Mouse (Mus musculus) kidney, postnatal 0 days (tissue): ENCODE results near the gene Dnajc22. TPM values are rescaled to one million over a fixed set of nuclear protein-coding genes. Genes with fewer than 3 reads are reported as not detected.
A peak's percentile ranks its signal among the peaks of the same experiment; 100 is the strongest.

Source experiments
- ATAC-seq: fragments of 200-750 bp; cut with Nextera tagmentation; replicated peaks from 2 replicates; pipeline ENCODE4 v1.8.0; 2017; ENCODE audit warnings: low read depth, moderate number of reproducible peaks, moderate TSS enrichment, moderate library complexity; ENCODE audit not compliant: low FRiP score
- DNase-seq: peaks from one replicate; pipeline ENCODE4 v3.0.0-alpha.2; 2016; ENCODE audit warnings: low spot score
- H3K27ac ChIP-seq: fragments of 300-500 bp; sonication (generic); 2 replicates; pipeline ENCODE4 v1.5.1; 2014; ENCODE audit warnings: mild to moderate bottlenecking
- H3K27me3 ChIP-seq: fragments of 300-500 bp; sonication (generic); 2 replicates; pipeline ENCODE4 v1.6.1; 2014; ENCODE audit warnings: low read length, mixed read lengths; ENCODE audit not compliant: insufficient read depth
- H3K36me3 ChIP-seq: fragments of 300-500 bp; sonication (generic); 2 replicates; pipeline ENCODE4 v1.6.1; 2014; ENCODE audit warnings: low read length, mixed read lengths; ENCODE audit not compliant: insufficient read depth
- H3K4me1 ChIP-seq: fragments of 300-500 bp; sonication (generic); replicated peaks from 2 replicates; pipeline ENCODE4 v1.6.1; 2014; ENCODE audit warnings: antibody characterized with exemption, low read length, mixed read lengths; ENCODE audit not compliant: insufficient read depth
- H3K4me2 ChIP-seq: fragments of 300-500 bp; sonication (generic); 2 replicates; pipeline ENCODE4 v1.6.1; 2014; ENCODE audit warnings: mild to moderate bottlenecking, low read length, moderate library complexity, mixed read lengths
- H3K4me3 ChIP-seq: fragments of 300-500 bp; sonication (generic); replicated peaks from 2 replicates; pipeline ENCODE4 v1.5.1; 2014; ENCODE audit warnings: low read depth, low read length
- H3K9ac ChIP-seq: fragments of 300-500 bp; sonication (generic); 2 replicates; pipeline ENCODE4 v1.6.1; 2014; ENCODE audit warnings: low read depth, low read length
- H3K9me3 ChIP-seq: fragments of 300-500 bp; sonication (generic); replicated peaks from 2 replicates; pipeline ENCODE4 v1.6.1; 2016; ENCODE audit warnings: low read length, inconsistent platforms, mixed read lengths
- CTCF ChIP-seq: IDR thresholded peaks from 2 replicates; pipeline ENCODE4 v1.5.1; 2016; ENCODE audit warnings: antibody characterized with exemption, low read depth, mild to moderate bottlenecking, moderate library complexity
- WGBS: fragments of 180-500 bp; shearing (Covaris S2); extraction: QIAGEN DNeasy Blood & Tissue Kit; methylation state at CpG from one replicate; pipeline ENCODE4 v1.1.7; 2014; 5-methylcytosine and 5-hydroxymethylcytosine counted together
- polyA plus RNA-seq: library from polyadenylated mRNA; unstranded; fragments of >200 nt; fragmentation: Nextera tagmentation; extraction: Ambion mirVana; gene quantifications from 2 replicates; pipeline ENCODE4 v1.2.1, GENCODE M21; 2015

The Dnajc22 gene
- polyA plus RNA-seq, 1 experiment from 2014 or later = 8.8 TPM

- H3K9ac ChIP-seq = no peak overlapping the region
These were observed 8.4 kb upstream of the Dnajc22 start for GRCm38 (mm10) chr15:99084618-99085017.

GRCm38 (mm10) chr15:99085997-99086396 lies 7.0 kb upstream of the Dnajc22 start:
- TF ChIP-seq CTCF = no peak
- WGBS = 85% methylated on average over 4 of the region's 4 CpGs
- no peak overlapping the region for H3K4me2 ChIP-seq
- H3K4me3 ChIP-seq = no peak overlapping the region
- no peak overlapping the region for H3K27ac ChIP-seq
- H3K9ac ChIP-seq = no peak overlapping the region
- ATAC-seq (no peak), DNase-seq (no peak)
- no peaks in the 10 kb centered on the region for H3K9me3 ChIP-seq
- H3K4me1 ChIP-seq = peaks cover 4% of the 10 kb centered on the region; the same call in 1 of the 2 replicates
- H3K36me3 ChIP-seq = 0 out of 2 replicates have a peak, but pooled peaks cover 5% of the 10 kb centered on the region
- peaks cover 22% of the 10 kb centered on the region for H3K27me3 ChIP-seq

More at GRCm38 (mm10) chr15:99084618-99085017, 8.4 kb upstream of the Dnajc22 start:
- TF ChIP-seq CTCF = no peak
- H3K4me3 ChIP-seq = no peak overlapping the region
- H3K36me3 ChIP-seq = 0 out of 2 replicates have a peak, but pooled peaks cover 5% of the 10 kb centered on the region
- H3K4me1 ChIP-seq = peaks cover 4% of the 10 kb centered on the region; the same call in 1 of the 2 replicates
- no peak for DNase-seq
- H3K9me3 ChIP-seq = no peaks in the 10 kb centered on the region
- H3K27me3 ChIP-seq = peaks cover 22% of the 10 kb centered on the region
- WGBS = 26% methylated on average over 19 of the region's 19 CpGs
- no peak; the same call in 1 of the 2 replicates for ATAC-seq
- peak overlapping the region; percentile 43 for H3K4me2 ChIP-seq
- H3K27ac ChIP-seq = no peak overlapping the region

DNA sequence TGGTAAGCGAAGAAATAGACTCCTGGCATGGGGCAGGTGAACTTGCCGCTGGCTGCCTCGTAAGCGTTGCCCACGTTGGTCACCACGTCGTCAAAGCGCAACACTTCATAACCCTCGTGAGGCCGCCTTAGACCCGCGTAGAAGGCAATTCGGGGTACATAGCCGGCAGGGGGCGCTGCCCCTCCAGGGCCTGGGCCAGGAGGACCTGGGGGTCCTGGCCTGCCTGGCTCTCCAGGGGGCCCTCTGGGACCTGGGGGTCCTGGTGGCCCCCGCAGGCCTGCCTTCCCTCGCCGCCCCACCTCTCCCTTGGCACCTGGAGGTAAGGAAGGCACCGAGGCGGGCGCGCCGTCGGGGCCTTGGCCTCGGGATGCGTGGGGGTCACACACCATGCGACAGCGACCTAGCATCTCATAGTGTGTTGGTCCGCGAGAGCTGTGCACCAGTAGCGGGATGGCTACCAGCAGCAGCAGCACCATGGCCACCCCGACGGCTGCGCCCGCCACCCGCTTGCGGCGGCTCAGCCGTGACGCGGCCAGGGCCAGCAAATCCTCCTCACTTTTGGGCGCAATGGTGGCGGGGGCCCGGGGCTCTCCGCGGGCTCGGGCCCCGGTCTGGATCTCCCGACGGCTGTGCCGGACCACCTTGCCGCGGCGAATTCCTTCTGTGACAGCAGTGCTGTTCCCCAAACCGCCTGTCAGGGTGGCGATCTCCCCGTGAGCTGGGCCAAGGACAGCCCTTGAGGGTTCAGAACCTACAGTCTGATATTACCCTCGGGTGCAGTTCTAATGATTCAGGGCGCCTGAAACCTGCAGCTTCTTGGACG lies 5.5 kb upstream of the Dnajc22 start, which contains the start of gene C1ql4:
Gene C1ql4 (minus strand): TSS at position 565 of the 823 bp plus-strand sequence.
- ATAC-seq = no peak

DNA sequence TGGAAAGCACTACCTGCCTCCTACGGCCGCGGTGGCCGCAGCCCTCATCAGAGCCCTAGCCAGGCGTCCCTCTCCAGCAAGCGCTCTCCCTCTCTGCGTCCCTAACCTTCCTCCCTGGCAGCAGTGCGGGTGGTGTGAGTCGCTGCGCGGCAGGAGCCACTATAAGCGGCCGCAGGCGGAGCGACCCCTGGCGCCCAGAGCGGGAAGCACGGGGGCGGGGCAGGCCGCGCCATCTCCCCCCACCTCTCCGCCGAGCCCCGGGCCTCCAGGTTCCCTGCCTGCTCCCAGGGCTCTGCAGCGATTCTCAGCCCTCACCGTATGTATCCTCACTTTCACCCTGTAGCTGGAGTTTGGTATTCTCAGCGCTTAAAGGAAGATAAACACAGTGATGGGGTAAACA lies 4.7 kb upstream of the Dnajc22 start:
- Histone ChIP-seq H3K4me1 (peaks cover 6% of the 10 kb centered on the region; the same call in 1 of the 2 replicates), H3K27ac (no peak overlapping the region), H3K9me3 (no peaks in the 10 kb centered on the region), H3K4me3 (peak overlapping the region; percentile 17), H3K9ac (peak overlapping the region; percentile 35; the same call in 1 of the 2 replicates), H3K27me3 (peaks cover 22% of the 10 kb centered on the region), H3K36me3 (no peaks in the 10 kb centered on the region), H3K4me2 (peak overlapping the region; percentile 53)
- peak; percentile 88 for TF ChIP-seq CTCF
- WGBS = under 1% methylated on average over 27 of the region's 27 CpGs
- DNase-seq (peak; percentile 88), ATAC-seq (peak; percentile 57; the same call in 1 of the 2 replicates)

More for the DNA sequence above, 5.5 kb upstream of the Dnajc22 start, which contains the start of gene C1ql4:
- H3K4me1 ChIP-seq = peaks cover 4% of the 10 kb centered on the region; the same call in 1 of the 2 replicates
- no peaks in the 10 kb centered on the region for H3K9me3 ChIP-seq
- no peaks in the 10 kb centered on the region for H3K36me3 ChIP-seq
- H3K4me3 ChIP-seq = peak within 1 kb of the TSS; percentile 17
- peaks cover 22% of the 10 kb centered on the region for H3K27me3 ChIP-seq
- peak; percentile 61 for TF ChIP-seq CTCF
- 6% methylated on average over 58 of the region's 60 CpGs for WGBS
- no peak within 1 kb of the TSS for H3K27ac ChIP-seq
- H3K4me2 ChIP-seq = peak within 1 kb of the TSS; percentile 53
- peak within 1 kb of the TSS; percentile 35; the same call in 1 of the 2 replicates for H3K9ac ChIP-seq
- DNase-seq = no peak

- ATAC-seq (no peak), DNase-seq (peak; percentile 56)
- Histone ChIP-seq H3K9me3 (no peaks in the 10 kb centered on the region), H3K4me1 (peaks cover 11% of the 10 kb centered on the region; the same call in 1 of the 2 replicates), H3K9ac (no peak overlapping the region), H3K4me3 (no peak overlapping the region), H3K27ac (no peak overlapping the region), H3K27me3 (peaks cover 22% of the 10 kb centered on the region), H3K4me2 (peak overlapping the region; percentile 53), H3K36me3 (no peaks in the 10 kb centered on the region)
- 16% methylated on average over 14 of the region's 14 CpGs for WGBS
- TF ChIP-seq CTCF = no peak
These were observed 3.9 kb upstream of the Dnajc22 start for GRCm38 (mm10) chr15:99089069-99089468.
